Mouse (Mus musculus): ENCODE results near the gene Bcor. TPM values are rescaled to one million over a fixed set of nuclear protein-coding genes. Genes with fewer than 3 reads are reported as not detected.
A peak's percentile ranks its signal among the peaks of the same experiment; 100 is the strongest.

The Bcor gene
- total RNA-seq, 1 experiment: 32.9 TPM

DNA sequence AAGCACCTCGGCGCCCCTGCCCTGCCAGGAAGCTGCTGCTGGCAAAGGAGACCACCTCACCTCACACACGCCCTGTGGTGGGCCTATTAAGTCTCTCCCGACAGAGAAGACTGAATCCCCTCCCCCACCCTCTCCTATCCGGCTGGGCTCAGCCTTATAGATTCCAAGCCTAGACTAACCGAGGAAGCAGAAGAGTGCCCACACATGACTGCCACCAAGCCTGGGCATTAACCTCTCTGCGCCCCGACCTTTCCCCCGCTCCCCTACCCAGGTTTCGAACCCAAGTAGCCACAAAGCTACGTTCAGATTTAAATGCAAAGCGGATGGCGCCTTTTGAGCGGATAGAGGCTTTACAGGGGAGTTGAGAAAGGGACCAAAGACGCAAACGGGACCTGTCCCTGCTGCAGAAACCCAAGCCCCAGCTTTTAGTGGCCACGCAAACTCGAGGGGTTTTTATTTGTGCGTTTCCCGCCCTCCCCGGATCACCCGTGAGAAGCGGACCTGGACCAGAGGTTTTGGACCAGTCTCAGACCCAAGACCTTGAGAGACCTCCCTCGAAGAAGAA, 33.0 kb downstream of the Bcor start:
- in situ Hi-C loops (cut with MboI; ENCODE audit: low sequenced_read_pairs in 2 of 2, unreplicated experiment in 2 of 2): loop anchor here in 1 of 2 experiments (5.0 kb wide), 1 partner anchor 35 kb away; no protein-coding TSS in a partner anchor
- TF ChIP-seq CHD2 (IDR thresholded peaks at IDR 0.05; ENCODE audit: low read depth, low read length): no peak
- Histone ChIP-seq H3K4me1 (ENCODE audit: control insufficient read depth in 2 of 2, insufficient read depth in 2 of 2, low read length in 2 of 2, poor library complexity in 1 of 2) (peaks cover 0 to 13% of the 10 kb centered on the region in 2 experiments; a peak in 1 of 4 replicates), H3K9me3 (ENCODE audit: control insufficient read depth, insufficient read depth, low read depth, low read length) (no peaks in the 10 kb centered on the region), H3K27ac (ENCODE audit: insufficient read depth, low read depth, low read length, poor library complexity, severe bottlenecking) (no peak overlapping the region), H3K9ac (ENCODE audit: insufficient read depth, low read depth, low read length, poor library complexity, severe bottlenecking) (no peak overlapping the region), H3K4me3 (ENCODE audit: insufficient read depth in 1 of 2, low read depth in 1 of 2, low read length in 2 of 2, poor library complexity in 1 of 2, severe bottlenecking in 1 of 2) (peak overlapping the region; percentile 16 to 46), H3K36me3 (ENCODE audit: control insufficient read depth, insufficient read depth, low read length, poor library complexity, severe bottlenecking) (no peaks in the 10 kb centered on the region)
- no peak for DNase-seq (ENCODE audit: low read depth, low spot score)

DNA sequence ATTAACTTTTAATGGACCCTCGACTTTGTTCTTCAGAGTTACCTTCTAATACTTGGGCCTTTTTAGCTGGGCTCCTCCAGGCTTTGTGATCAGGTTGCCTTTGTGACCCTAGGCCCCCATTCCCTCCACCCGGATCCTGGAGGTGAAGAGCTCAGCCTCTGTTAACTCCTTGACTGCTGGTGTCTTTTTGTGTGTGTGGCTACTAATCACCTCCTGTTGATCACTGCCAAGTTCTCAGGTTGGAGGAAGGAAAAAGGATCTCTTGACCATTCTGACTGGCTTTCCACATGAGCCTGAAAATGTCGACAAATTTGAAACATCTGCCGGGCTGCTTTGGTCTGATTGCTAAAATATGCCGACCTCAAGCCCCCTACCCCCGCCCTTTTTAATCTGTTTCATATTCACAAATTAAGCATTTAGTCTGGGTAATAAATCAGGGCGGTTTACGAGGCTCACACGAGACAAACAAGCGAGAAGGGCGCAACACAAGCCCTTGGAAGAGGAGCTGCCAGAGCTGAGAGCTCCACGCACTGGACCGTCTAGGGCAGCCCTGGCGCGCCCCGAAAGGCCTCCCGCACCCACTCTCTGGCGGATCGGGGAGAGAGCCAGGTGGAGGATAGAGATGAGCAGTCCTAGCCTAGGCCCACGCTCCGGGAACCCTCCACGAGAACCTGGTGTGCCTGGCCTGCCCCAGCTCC, 33.6 kb downstream of the Bcor start:
- no peak overlapping the region for H3K9ac ChIP-seq (ENCODE audit: insufficient read depth, low read depth, low read length, poor library complexity, severe bottlenecking)
- TF ChIP-seq MAFK (IDR thresholded peaks at IDR 0.05; ENCODE audit: insufficient read depth, low read depth, low read length) (no peak), CHD2 (IDR thresholded peaks at IDR 0.05; ENCODE audit: low read depth, low read length) (no peak), HCFC1 (IDR thresholded peaks at IDR 0.05; ENCODE audit: borderline replicate concordance, insufficient read depth, low read length) (no peak), ZC3H11A (IDR thresholded peaks at IDR 0.05; ENCODE audit: borderline replicate concordance, low read depth, low read length) (no peak), ZNF384 (IDR thresholded peaks at IDR 0.05; ENCODE audit: low read depth, low read length) (no peak)
- H3K4me1 ChIP-seq (ENCODE audit: control insufficient read depth in 2 of 2, insufficient read depth in 2 of 2, low read length in 2 of 2, poor library complexity in 1 of 2): peaks cover 0 to 13% of the 10 kb centered on the region in 2 experiments; a peak in 1 of 4 replicates
- H3K9me3 ChIP-seq (ENCODE audit: control insufficient read depth, insufficient read depth, low read depth, low read length): no peaks in the 10 kb centered on the region
- H3K27ac ChIP-seq (ENCODE audit: insufficient read depth, low read depth, low read length, poor library complexity, severe bottlenecking): no peak overlapping the region
- in situ Hi-C loops (cut with MboI; ENCODE audit: low sequenced_read_pairs in 2 of 2, unreplicated experiment in 2 of 2): loop anchor here in 1 of 2 experiments (5.0 kb wide), 1 partner anchor 34 kb away; no protein-coding TSS in a partner anchor
- H3K4me3 ChIP-seq (ENCODE audit: insufficient read depth in 1 of 2, low read depth in 1 of 2, low read length in 2 of 2, poor library complexity in 1 of 2, severe bottlenecking in 1 of 2): peak overlapping the region in 1 of 2 experiments; percentile 16; a peak in 1 of 4 replicates
- no peaks in the 10 kb centered on the region for H3K36me3 ChIP-seq (ENCODE audit: control insufficient read depth, insufficient read depth, low read length, poor library complexity, severe bottlenecking)
- no peak for DNase-seq (ENCODE audit: low read depth, low spot score)

DNA sequence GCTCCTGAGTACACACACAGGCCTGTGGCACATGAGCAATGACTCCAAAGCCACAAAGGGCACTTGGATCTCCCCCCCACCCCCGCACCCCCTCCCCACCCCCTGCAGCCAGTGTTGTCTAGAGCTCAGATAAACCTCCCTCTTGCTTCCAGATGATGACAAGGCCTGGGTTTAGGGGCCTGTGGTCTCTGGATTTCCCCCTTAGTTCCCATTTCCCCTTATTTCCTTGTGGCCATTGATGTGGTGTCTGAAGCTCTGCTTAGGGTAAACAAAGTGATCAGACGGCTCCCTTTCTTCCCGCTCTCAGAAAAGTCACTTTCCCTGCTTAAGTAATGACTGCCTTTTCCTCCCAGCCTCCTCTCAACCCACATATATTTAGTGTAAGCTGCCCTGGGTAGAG, 35.6 kb downstream of the Bcor start:
- H3K4me1 ChIP-seq (ENCODE audit: control insufficient read depth in 2 of 2, insufficient read depth in 2 of 2, low read length in 2 of 2, poor library complexity in 1 of 2): peaks cover 0 to 13% of the 10 kb centered on the region in 2 experiments; a peak in 1 of 4 replicates
- TF ChIP-seq MAFK (IDR thresholded peaks at IDR 0.05; ENCODE audit: insufficient read depth, low read depth, low read length): no peak
- TF ChIP-seq CHD2 (IDR thresholded peaks at IDR 0.05; ENCODE audit: low read depth, low read length): no peak
- TF ChIP-seq ZNF384 (IDR thresholded peaks at IDR 0.05; ENCODE audit: low read depth, low read length): no peak
- no peak for TF ChIP-seq ZC3H11A (IDR thresholded peaks at IDR 0.05; ENCODE audit: borderline replicate concordance, low read depth, low read length)
- no peak for TF ChIP-seq HCFC1 (IDR thresholded peaks at IDR 0.05; ENCODE audit: borderline replicate concordance, insufficient read depth, low read length)
- H3K27ac ChIP-seq (ENCODE audit: insufficient read depth, low read depth, low read length, poor library complexity, severe bottlenecking): no peak overlapping the region
- H3K9me3 ChIP-seq (ENCODE audit: control insufficient read depth, insufficient read depth, low read depth, low read length): no peaks in the 10 kb centered on the region
- in situ Hi-C loops (cut with MboI; ENCODE audit: low sequenced_read_pairs in 2 of 2, unreplicated experiment in 2 of 2): no loop called here
- no peak overlapping the region for H3K9ac ChIP-seq (ENCODE audit: insufficient read depth, low read depth, low read length, poor library complexity, severe bottlenecking)
- DNase-seq (ENCODE audit: low read depth, low spot score): no peak
- H3K36me3 ChIP-seq (ENCODE audit: control insufficient read depth, insufficient read depth, low read length, poor library complexity, severe bottlenecking): no peaks in the 10 kb centered on the region
- H3K4me3 ChIP-seq (ENCODE audit: insufficient read depth in 1 of 2, low read depth in 1 of 2, low read length in 2 of 2, poor library complexity in 1 of 2, severe bottlenecking in 1 of 2): no peak overlapping the region

DNA sequence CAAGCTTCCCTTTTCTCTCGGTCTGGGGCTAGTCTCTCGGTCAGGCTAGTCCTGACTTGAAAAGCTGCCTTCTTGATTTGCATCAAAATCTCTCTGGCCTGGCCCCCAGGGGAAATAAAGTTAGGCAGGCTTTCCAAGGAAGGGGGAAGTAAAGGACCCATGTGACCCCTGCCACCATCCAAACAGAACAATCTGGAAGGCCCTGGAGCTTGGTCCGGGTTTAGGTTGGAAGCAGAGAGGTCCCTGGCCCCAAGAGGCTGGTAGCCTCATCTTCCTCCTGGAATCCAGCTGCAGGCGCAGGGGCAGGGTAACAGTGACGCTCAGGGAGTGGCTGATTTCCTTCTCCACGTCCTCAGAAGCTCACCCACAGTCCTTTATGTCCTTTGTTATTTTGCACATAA, 36.5 kb downstream of the Bcor start:
- H3K4me3 ChIP-seq (ENCODE audit: insufficient read depth in 1 of 2, low read depth in 1 of 2, low read length in 2 of 2, poor library complexity in 1 of 2, severe bottlenecking in 1 of 2): no peak overlapping the region
- no peaks in the 10 kb centered on the region for H3K36me3 ChIP-seq (ENCODE audit: control insufficient read depth, insufficient read depth, low read length, poor library complexity, severe bottlenecking)
- no peak for DNase-seq (ENCODE audit: low read depth, low spot score)
- H3K9ac ChIP-seq (ENCODE audit: insufficient read depth, low read depth, low read length, poor library complexity, severe bottlenecking): no peak overlapping the region
- no peaks in the 10 kb centered on the region for H3K9me3 ChIP-seq (ENCODE audit: control insufficient read depth, insufficient read depth, low read depth, low read length)
- H3K27ac ChIP-seq (ENCODE audit: insufficient read depth, low read depth, low read length, poor library complexity, severe bottlenecking): no peak overlapping the region
- in situ Hi-C loops (cut with MboI; ENCODE audit: low sequenced_read_pairs in 2 of 2, unreplicated experiment in 2 of 2): no loop called here
- H3K4me1 ChIP-seq (ENCODE audit: control insufficient read depth in 2 of 2, insufficient read depth in 2 of 2, low read length in 2 of 2, poor library complexity in 1 of 2): peaks cover 0 to 8% of the 10 kb centered on the region in 2 experiments; a peak in 1 of 4 replicates
- TF ChIP-seq MAFK (IDR thresholded peaks at IDR 0.05; ENCODE audit: insufficient read depth, low read depth, low read length) (no peak), HCFC1 (IDR thresholded peaks at IDR 0.05; ENCODE audit: borderline replicate concordance, insufficient read depth, low read length) (no peak), ZC3H11A (IDR thresholded peaks at IDR 0.05; ENCODE audit: borderline replicate concordance, low read depth, low read length) (no peak), CHD2 (IDR thresholded peaks at IDR 0.05; ENCODE audit: low read depth, low read length) (no peak), ZNF384 (IDR thresholded peaks at IDR 0.05; ENCODE audit: low read depth, low read length) (no peak)
